Mouse (Mus musculus) left cerebral cortex, adult 2 months (tissue): Measurements from ENCODE around the gene Nptn. TPM values are rescaled to one million over a fixed set of nuclear protein-coding genes. Genes with fewer than 3 reads are reported as not detected.

Source experiments
- DNase-seq, 2 experiments: peaks; one replicate each; pipeline ENCODE4 v3.0.0; 2021 to 2022; ENCODE audit warnings: low spot score in 2 of 2, mixed read lengths in 1 of 2; ENCODE audit errors: extremely low spot score in 1 of 2
- H3K27ac ChIP-seq: fragments of 200-600 bp; 2 replicates; pipeline ENCODE4 v1.8.1; 2022
- H3K4me3 ChIP-seq: fragments of 200-600 bp; 2 replicates; pipeline ENCODE4 v1.8.1; 2022
- CTCF ChIP-seq: fragments of 200-600 bp; IDR thresholded peaks from 2 replicates; pipeline ENCODE4 v1.8.1; 2022; ENCODE audit warnings: antibody characterized with exemption, mild to moderate bottlenecking, moderate library complexity
- intact Hi-C: fragments of 180-260 bp; cut with DNase I; formaldehyde crosslinking; loops from one replicate; pipeline ENCODE4 v1.15.1; 2025
- long read RNA-seq, 2 experiments: library from polyadenylated mRNA; stranded (forward); transcript quantifications; one replicate each; pipeline ENCODE4 v2.0.0; 2021; ENCODE audit warnings: borderline mapping rate in 2 of 2
- total RNA-seq, 2 experiments: library from RNA; stranded (reverse); gene quantifications; 2 replicates each; pipeline ENCODE4 v1.2.3; 2021

Gene Nptn
- total RNA-seq, result 100 to 1,000 TPM; 951 to 958 TPM
- long read RNA-seq, experiment 1, transcript Nptn-201 (8 exons, 2,024 nt), result major isoform, 13 of 33 reads
- long read RNA-seq, experiment 1, partial matches to known transcripts, result 0 of 33 reads
- long read RNA-seq, experiment 1, other reads (novel, unspliced or antisense), result 17 of 33 reads
- long read RNA-seq, experiment 2, transcript Nptn-201 (8 exons, 2,024 nt), result major isoform, 22 of 40 reads
- long read RNA-seq, experiment 2, partial matches to known transcripts, result 2 of 40 reads
- long read RNA-seq, experiment 2, other reads (novel, unspliced or antisense), result 12 of 40 reads

DNA sequence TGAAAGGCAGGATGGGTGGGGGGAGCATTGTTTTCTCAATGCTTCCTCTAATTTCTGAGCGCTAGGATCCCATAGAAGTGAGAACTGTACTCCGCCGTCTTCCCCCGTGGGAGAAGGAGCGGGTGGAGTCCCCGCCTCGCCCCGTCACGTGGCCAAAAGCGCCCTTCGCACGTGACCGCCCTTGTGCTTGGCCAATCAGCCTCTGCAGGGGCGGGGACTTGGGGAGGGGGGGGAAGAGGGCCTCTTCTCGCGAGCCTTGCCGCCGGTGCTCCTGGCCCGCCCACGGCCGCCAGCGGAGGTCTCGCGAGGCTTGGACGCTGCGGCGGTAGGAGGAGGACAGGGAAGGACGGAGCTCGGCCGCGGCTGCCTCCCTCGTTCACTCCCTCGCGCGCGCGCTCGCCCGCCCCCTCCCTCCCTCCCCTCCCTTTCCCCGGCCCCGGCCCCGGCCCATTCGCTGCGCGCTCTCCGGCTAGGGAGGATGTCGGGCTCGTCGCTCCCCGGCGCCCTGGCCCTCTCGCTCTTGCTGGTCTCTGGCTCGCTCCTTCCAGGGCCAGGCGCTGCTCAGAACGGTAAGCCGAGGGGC lies at the start of gene Nptn:
Nptn (plus strand) TSS at position 283 of the 583 bp plus-strand sequence.
- H3K4me3 ChIP-seq, result peak within 1 kb of the TSS; percentile 95
- intact Hi-C loops, result loop anchor here (2.0 kb wide), 1 partner anchor 27 kb away; the partner anchor contains the start of gene Cd276
- peak within 1 kb of the TSS; percentile 99 for H3K27ac ChIP-seq
- no peak; the same call in 1 of the 2 replicates for TF ChIP-seq CTCF
- peak; percentile 97 to 98 for DNase-seq

DNA sequence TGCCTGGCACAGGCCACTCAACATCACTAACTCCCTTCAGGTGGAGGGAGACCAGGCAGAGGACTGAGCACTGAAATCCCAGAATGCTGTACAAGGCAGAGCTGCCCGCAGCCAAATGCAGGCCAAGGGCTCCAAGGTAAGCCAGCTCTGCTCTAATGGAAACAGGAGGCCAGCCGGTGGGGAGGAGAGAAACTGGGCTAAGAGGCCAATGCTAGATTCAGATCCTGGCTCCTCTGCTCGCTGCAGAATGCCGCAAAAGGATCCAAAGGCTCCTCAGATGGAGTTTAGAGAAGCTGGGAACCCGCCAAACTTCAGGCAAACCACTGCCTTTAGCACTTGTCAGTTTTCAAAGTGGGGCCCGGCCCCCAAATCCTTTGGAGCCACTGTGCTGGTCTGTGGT lies 48.7 kb upstream of the Nptn start:
- Histone ChIP-seq H3K27ac (no peak overlapping the region), H3K4me3 (no peak overlapping the region)
- intact Hi-C loops, result no loop called here
- DNase-seq, result no peak
- no peak for TF ChIP-seq CTCF

DNA sequence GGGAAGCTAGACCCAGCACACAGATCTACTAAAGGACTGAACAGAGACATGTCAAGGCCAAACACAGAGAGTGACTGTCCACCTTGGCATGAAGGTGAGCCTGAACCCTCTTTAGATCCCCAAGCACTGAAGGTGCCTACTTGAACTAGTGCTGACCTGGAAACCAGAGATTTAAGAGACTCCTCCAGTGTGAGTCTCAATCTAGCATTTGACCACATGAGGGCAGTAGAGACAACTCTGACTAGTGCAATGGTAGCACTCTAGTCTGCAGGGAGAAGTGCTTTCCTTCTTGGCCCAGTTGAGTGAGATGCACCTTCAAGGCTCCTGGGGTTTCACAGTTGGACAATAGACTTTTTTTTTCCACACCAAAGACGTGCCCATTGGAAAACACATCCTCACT lies 47.3 kb upstream of the Nptn start:
- Histone ChIP-seq H3K4me3 (no peak overlapping the region), H3K27ac (no peak overlapping the region)
- DNase-seq, result peak; percentile 49 to 53
- peak; percentile 83 for TF ChIP-seq CTCF
- intact Hi-C loops, result loop anchor here (2.0 to 5.0 kb wide), 2 partner anchors 93 to 204 kb away; no protein-coding TSS in a partner anchor

DNA sequence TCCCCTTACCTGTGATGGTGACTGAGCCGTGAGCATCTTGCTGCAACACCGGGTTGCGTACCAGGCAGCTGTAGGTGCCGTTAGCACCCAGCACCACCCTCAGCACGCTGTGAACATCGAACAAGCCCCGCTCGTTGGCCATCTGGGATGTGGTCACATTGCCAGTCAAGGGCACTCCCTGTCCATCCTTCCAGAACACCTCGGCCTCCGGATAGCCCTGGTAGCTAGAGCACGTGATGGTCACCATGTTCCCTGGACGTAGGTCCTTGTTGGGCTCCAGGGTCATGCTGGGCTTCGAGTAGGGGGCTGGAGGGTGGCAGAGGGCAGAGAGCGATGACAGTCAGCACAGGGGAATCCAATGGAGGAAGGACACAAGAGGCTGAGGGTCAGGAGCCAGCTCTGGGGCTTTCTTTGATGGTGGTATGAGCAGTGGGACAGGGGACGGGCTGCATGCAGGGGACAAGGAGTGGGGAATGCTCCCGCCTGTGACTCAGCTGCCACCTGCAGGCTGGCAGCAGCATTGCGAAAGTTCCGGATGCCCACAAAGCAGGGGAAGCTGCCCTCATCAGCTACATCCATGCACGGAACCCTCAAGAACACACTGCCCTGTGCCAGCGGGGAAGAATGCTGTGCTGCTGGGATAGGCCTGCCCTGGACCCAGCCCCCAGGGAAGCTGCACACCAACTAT lies 46.4 kb upstream of the Nptn start:
- intact Hi-C loops, result loop anchor here (2.0 to 5.0 kb wide), 2 partner anchors 92 to 205 kb away; no protein-coding TSS in a partner anchor
- Histone ChIP-seq H3K4me3 (no peak overlapping the region), H3K27ac (no peak overlapping the region)
- DNase-seq, result peak in 1 of 2 experiments; percentile 46
- peak; percentile 61 for TF ChIP-seq CTCF

GRCm38 (mm10) chr9:58537774-58538173 lies 44.3 kb upstream of the Nptn start:
- Histone ChIP-seq H3K27ac (no peak overlapping the region), H3K4me3 (no peak overlapping the region)
- TF ChIP-seq CTCF, result no peak
- intact Hi-C loops, result loop anchor here (2.0 to 5.0 kb wide), 2 partner anchors 90 to 337 kb away; no protein-coding TSS in a partner anchor
- DNase-seq, result no peak

DNA sequence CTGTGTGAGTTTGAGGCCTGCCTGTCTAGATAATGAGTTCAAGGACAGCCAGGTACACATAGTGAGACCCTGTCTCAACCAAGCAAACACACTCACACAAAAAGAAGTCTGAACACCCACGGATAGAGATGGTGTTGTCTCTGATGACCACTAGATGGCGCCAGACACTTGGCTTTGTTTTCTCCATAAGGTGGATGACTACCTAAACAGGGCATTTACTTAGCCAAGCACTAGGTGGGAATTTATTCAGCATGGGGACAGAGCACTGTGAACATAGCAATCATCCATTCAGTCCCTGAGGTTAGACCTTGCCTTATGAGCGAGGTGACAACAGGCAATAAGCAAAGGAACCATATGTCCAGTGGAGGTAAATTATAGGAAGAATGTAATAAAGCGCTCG lies 42.2 kb upstream of the Nptn start:
- Histone ChIP-seq H3K27ac (no peak overlapping the region), H3K4me3 (no peak overlapping the region)
- peak in 1 of 2 experiments; percentile 41 for DNase-seq
- intact Hi-C loops, result loop anchor here (1.0 to 5.0 kb wide), 3 partner anchors 87 to 335 kb away; no protein-coding TSS in a partner anchor
- TF ChIP-seq CTCF, result peak; percentile 95

GRCm38 (mm10) chr9:58541895-58542338 lies 40.1 kb upstream of the Nptn start:
- Histone ChIP-seq H3K27ac (peak overlapping the region; percentile 24; the same call in 1 of the 2 replicates), H3K4me3 (no peak overlapping the region)
- TF ChIP-seq CTCF, result no peak
- peak; percentile 69 to 72 for DNase-seq
- intact Hi-C loops, result loop anchor here (1.0 kb wide), 1 partner anchor 36 kb away; no protein-coding TSS in a partner anchor

DNA sequence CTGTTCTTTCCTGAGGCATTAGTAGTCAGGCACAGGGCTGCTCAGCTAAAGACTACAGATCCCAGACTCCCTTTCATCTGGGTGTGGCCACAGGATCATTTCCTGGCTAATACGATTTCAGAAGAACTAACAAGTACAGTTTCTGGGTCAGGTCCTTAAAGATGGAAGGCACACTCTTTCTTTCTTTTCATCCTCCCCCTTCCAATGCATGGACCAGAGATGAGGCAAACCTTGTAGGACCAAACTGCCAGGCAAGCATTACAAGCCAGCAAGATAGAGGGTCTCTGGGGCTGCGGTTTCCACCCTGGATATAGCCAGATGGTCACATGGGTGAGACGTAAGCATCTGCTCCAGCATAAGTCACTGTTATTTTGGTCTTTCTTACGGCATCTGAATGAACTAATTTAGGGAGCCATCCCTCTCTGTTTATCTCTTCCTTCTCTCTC lies 37.1 kb upstream of the Nptn start:
- Histone ChIP-seq H3K27ac (peak overlapping the region; percentile 75), H3K4me3 (peak overlapping the region; percentile 37)
- no peak for TF ChIP-seq CTCF
- intact Hi-C loops, result no loop called here
- peak in 1 of 2 experiments; percentile 49 for DNase-seq

DNA sequence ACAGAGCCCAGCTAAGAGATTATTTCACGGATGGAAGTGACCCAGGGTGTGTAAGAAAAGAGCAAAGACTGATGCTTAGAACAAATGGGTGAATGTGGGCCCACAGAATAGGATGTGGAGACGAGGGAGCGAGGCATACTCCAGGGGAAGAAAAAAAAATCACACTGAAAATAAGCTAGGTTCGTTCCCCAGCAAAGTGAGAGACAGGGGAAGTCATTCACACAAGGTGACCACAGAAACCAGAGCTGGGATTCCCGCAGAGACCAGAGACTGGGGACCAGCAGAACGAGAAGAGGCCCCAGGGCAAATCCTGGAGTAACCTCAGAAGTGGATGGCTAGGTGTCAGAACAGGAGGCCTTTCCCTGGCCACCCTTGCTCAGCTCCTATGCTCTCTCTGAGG lies 36.6 kb upstream of the Nptn start:
- no peak for TF ChIP-seq CTCF
- intact Hi-C loops, result no loop called here
- no peak for DNase-seq
- Histone ChIP-seq H3K27ac (peak overlapping the region; percentile 75), H3K4me3 (peak overlapping the region; percentile 37; the same call in 1 of the 2 replicates)

- H3K27ac ChIP-seq, result peak overlapping the region; percentile 75
- DNase-seq, result peak in 1 of 2 experiments; percentile 40
- intact Hi-C loops, result loop anchor here (1.0 kb wide), 1 partner anchor 9 kb away; the partner anchor contains the start of gene Cd276
- no peak overlapping the region for H3K4me3 ChIP-seq
- no peak for TF ChIP-seq CTCF
Observed at GRCm38 (mm10) chr9:58546630-58547360, 35.2 kb upstream of the Nptn start.

DNA sequence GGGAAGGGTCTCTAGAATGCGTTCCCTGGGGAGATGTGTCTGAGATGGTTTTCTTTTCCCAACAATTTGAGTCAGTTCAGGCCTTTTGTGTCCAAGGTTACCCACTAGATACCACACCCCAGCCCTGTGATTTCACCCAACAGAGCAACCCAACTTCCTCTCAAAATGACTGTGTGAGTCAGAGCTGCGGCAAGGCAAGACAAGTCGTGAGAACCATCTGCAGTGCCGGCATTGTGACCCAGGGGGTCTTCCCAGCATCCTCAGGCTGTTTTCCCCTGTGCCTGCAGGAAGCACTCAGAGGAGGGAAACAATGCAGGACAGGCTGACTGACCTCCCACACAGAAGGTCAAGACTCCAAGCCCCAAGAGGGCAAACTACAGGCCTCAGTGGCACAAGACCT lies 33.1 kb upstream of the Nptn start:
- DNase-seq, result no peak
- Histone ChIP-seq H3K4me3 (no peak overlapping the region), H3K27ac (no peak overlapping the region)
- TF ChIP-seq CTCF, result no peak
- intact Hi-C loops, result no loop called here
